Mouse (Mus musculus): Measurements from ENCODE around the gene Olfr923. TPM values are rescaled to one million over a fixed set of nuclear protein-coding genes. Genes with fewer than 3 reads are reported as not detected.
"Not testable (repeated sequence)": the region's sequence is repeated elsewhere in the genome, so short reads cannot be mapped to it uniquely, and the experiment has no call there.

The Olfr923 gene
- not detected in 2 replicates for polyA plus RNA-seq (2016; fragmentation: Nextera tagmentation; extraction: Ambion mirVana)

GRCm38 (mm10) chr9:38826245-38826644 is at the start of gene Olfr923:
Olfr923 (plus strand) TSS chr9:38826545.
- no peak for ATAC-seq (ENCODE audit: low FRiP score, low read depth)
- WGBS, result 90% methylated on average over 1 of the region's 1 CpGs
- Histone ChIP-seq H3K4me2 (replicated peaks) (no peak within 1 kb of the TSS), H3K4me3 (no peak within 1 kb of the TSS), H3K4me1 (no peaks in the 10 kb centered on the region), H3K27ac (no peak within 1 kb of the TSS), H3K27me3 (replicated peaks) (no peaks in the 10 kb centered on the region), H3K36me3 (no peaks in the 10 kb centered on the region), H3K9ac (no peak within 1 kb of the TSS), H3K9me3 (no peaks in the 10 kb centered on the region)

GRCm38 (mm10) chr9:38792689-38793088 is 33.7 kb upstream of the Olfr923 start:
- H3K36me3 ChIP-seq, result no peaks in the 10 kb centered on the region
- ATAC-seq (ENCODE audit: low FRiP score, low read depth), result no peak
- H3K4me2 ChIP-seq (replicated peaks), result no peak overlapping the region
- 89% methylated on average over 2 of the region's 2 CpGs for WGBS
- no peak overlapping the region for H3K27ac ChIP-seq
- H3K9me3 ChIP-seq, result no peaks in the 10 kb centered on the region
- no peak overlapping the region for H3K9ac ChIP-seq
- H3K4me1 ChIP-seq, result no peaks in the 10 kb centered on the region
- H3K27me3 ChIP-seq (replicated peaks), result no peaks in the 10 kb centered on the region
- H3K4me3 ChIP-seq, result no peak overlapping the region

GRCm38 (mm10) chr9:38805696-38806095 is 20.6 kb upstream of the Olfr923 start:
- no peaks in the 10 kb centered on the region for H3K9me3 ChIP-seq
- H3K36me3 ChIP-seq, result no peaks in the 10 kb centered on the region
- no peak overlapping the region for H3K9ac ChIP-seq
- H3K4me2 ChIP-seq (replicated peaks), result no peak overlapping the region
- no peaks in the 10 kb centered on the region for H3K4me1 ChIP-seq
- no peaks in the 10 kb centered on the region for H3K27me3 ChIP-seq (replicated peaks)
- ATAC-seq (ENCODE audit: low FRiP score, low read depth), result no peak
- H3K4me3 ChIP-seq, result no peak overlapping the region
- no peak overlapping the region for H3K27ac ChIP-seq

- ATAC-seq (ENCODE audit: low FRiP score, low read depth), result no peak
- no peak within 1 kb of the TSS for H3K9ac ChIP-seq
- no peaks in the 10 kb centered on the region for H3K4me1 ChIP-seq
- no peaks in the 10 kb centered on the region for H3K36me3 ChIP-seq
- H3K9me3 ChIP-seq, result no peaks in the 10 kb centered on the region
- no peak within 1 kb of the TSS for H3K4me3 ChIP-seq
- no peak within 1 kb of the TSS for H3K4me2 ChIP-seq (replicated peaks)
- H3K27me3 ChIP-seq (replicated peaks), result no peaks in the 10 kb centered on the region
- 75% methylated on average over 2 of the region's 2 CpGs for WGBS
- H3K27ac ChIP-seq, result no peak within 1 kb of the TSS
Measured at GRCm38 (mm10) chr9:38814314-38814713, 12.0 kb upstream of the Olfr923 start, which contains the start of gene Olfr922. Olfr922 (plus strand) TSS chr9:38814614.

- H3K27ac ChIP-seq, result no peak overlapping the region
- H3K4me3 ChIP-seq, result no peak overlapping the region
- H3K9me3 ChIP-seq, result no peaks in the 10 kb centered on the region
- no peak overlapping the region for H3K4me2 ChIP-seq (replicated peaks)
- WGBS, result 97% methylated on average over 1 of the region's 1 CpGs
- ATAC-seq (ENCODE audit: low FRiP score, low read depth), result no peak
- no peaks in the 10 kb centered on the region for H3K4me1 ChIP-seq
- no peaks in the 10 kb centered on the region for H3K36me3 ChIP-seq
- no peaks in the 10 kb centered on the region for H3K27me3 ChIP-seq (replicated peaks)
- H3K9ac ChIP-seq, result no peak overlapping the region
Measured at GRCm38 (mm10) chr9:38815458-38815986, 10.8 kb upstream of the Olfr923 start.

GRCm38 (mm10) chr9:38833027-38833426 is 6.7 kb downstream of the Olfr923 start:
- Histone ChIP-seq H3K27me3 (replicated peaks) (no peaks in the 10 kb centered on the region), H3K27ac (no peak overlapping the region), H3K4me1 (no peaks in the 10 kb centered on the region), H3K9me3 (no peaks in the 10 kb centered on the region), H3K9ac (no peak overlapping the region), H3K36me3 (no peaks in the 10 kb centered on the region), H3K4me2 (replicated peaks) (no peak overlapping the region), H3K4me3 (no peak overlapping the region)
- ATAC-seq (ENCODE audit: low FRiP score, low read depth), result no peak
- WGBS, result 57% methylated on average over 2 of the region's 2 CpGs

- 89% methylated on average over 1 of the region's 1 CpGs for WGBS
- no peak within 1 kb of the TSS for H3K4me2 ChIP-seq (replicated peaks)
- no peaks in the 10 kb centered on the region for H3K27me3 ChIP-seq (replicated peaks)
- ATAC-seq (ENCODE audit: low FRiP score, low read depth), result no peak
- H3K9me3 ChIP-seq, result no peaks in the 10 kb centered on the region
- no peak within 1 kb of the TSS for H3K9ac ChIP-seq
- no peak within 1 kb of the TSS for H3K4me3 ChIP-seq
- H3K36me3 ChIP-seq, result no peaks in the 10 kb centered on the region
- H3K27ac ChIP-seq, result no peak within 1 kb of the TSS
- no peaks in the 10 kb centered on the region for H3K4me1 ChIP-seq
Measured at GRCm38 (mm10) chr9:38844149-38844548, 17.8 kb downstream of the Olfr923 start, which contains the start of gene Olfr924. Olfr924 (plus strand) TSS chr9:38844449.

GRCm38 (mm10) chr9:38854760-38855159 is 28.4 kb downstream of the Olfr923 start, which contains the start of gene Olfr26:
Olfr26 (plus strand) TSS chr9:38855060.
- no peak within 1 kb of the TSS for H3K4me2 ChIP-seq (replicated peaks)
- H3K9me3 ChIP-seq, result no peaks in the 10 kb centered on the region
- H3K4me3 ChIP-seq, result no peak within 1 kb of the TSS
- no peak within 1 kb of the TSS for H3K27ac ChIP-seq
- no peaks in the 10 kb centered on the region for H3K27me3 ChIP-seq (replicated peaks)
- H3K36me3 ChIP-seq, result no peaks in the 10 kb centered on the region
- no peak within 1 kb of the TSS for H3K9ac ChIP-seq
- no peaks in the 10 kb centered on the region for H3K4me1 ChIP-seq
- no peak for ATAC-seq (ENCODE audit: low FRiP score, low read depth)

GRCm38 (mm10) chr9:38874880-38875279 is 48.5 kb downstream of the Olfr923 start:
- H3K4me2 ChIP-seq (replicated peaks); H3K36me3 ChIP-seq; H3K9ac ChIP-seq; H3K27ac ChIP-seq; H3K27me3 ChIP-seq (replicated peaks); H3K9me3 ChIP-seq; H3K4me3 ChIP-seq; ATAC-seq (ENCODE audit: low FRiP score, low read depth); H3K4me1 ChIP-seq: not testable (repeated sequence)
- 36% methylated on average over 2 of the region's 2 CpGs for WGBS

- Histone ChIP-seq H3K4me3 (no peak within 1 kb of the TSS), H3K9me3 (peaks cover 7% of the 10 kb centered on the region; the same call in 1 of the 2 replicates), H3K27me3 (replicated peaks) (no peaks in the 10 kb centered on the region), H3K4me1 (no peaks in the 10 kb centered on the region), H3K4me2 (replicated peaks) (no peak within 1 kb of the TSS), H3K27ac (no peak within 1 kb of the TSS), H3K9ac (no peak within 1 kb of the TSS), H3K36me3 (no peaks in the 10 kb centered on the region)
- ATAC-seq (ENCODE audit: low FRiP score, low read depth), result no peak
- WGBS, result 89% methylated on average over 2 of the region's 2 CpGs
Measured at GRCm38 (mm10) chr9:38876826-38877225, 50.5 kb downstream of the Olfr923 start, which contains the start of gene Olfr926. Olfr926 (plus strand) TSS chr9:38877126.

Other genes with a start within 250 kb of the Olfr923 start
- not detected in 2 replicates for gene Olfr912, start 246.4 kb upstream of the Olfr923 start, polyA plus RNA-seq (2016; fragmentation: Nextera tagmentation; extraction: Ambion mirVana)
- gene Olfr913, start 233.8 kb upstream of the Olfr923 start, polyA plus RNA-seq (2016; fragmentation: Nextera tagmentation; extraction: Ambion mirVana), result not detected in 2 replicates
- not detected in 2 replicates for gene Olfr914, start 221.4 kb upstream of the Olfr923 start, polyA plus RNA-seq (2016; fragmentation: Nextera tagmentation; extraction: Ambion mirVana)
- gene Olfr916, start 166.7 kb upstream of the Olfr923 start, polyA plus RNA-seq (2016; fragmentation: Nextera tagmentation; extraction: Ambion mirVana), result not detected in 2 replicates
- gene Olfr917, start 160.7 kb upstream of the Olfr923 start, polyA plus RNA-seq (2016; fragmentation: Nextera tagmentation; extraction: Ambion mirVana), result not detected in 2 replicates
- gene Olfr918, start 151.9 kb upstream of the Olfr923 start, polyA plus RNA-seq (2016; fragmentation: Nextera tagmentation; extraction: Ambion mirVana), result not detected in 2 replicates
- gene Olfr919, start 122.9 kb upstream of the Olfr923 start, polyA plus RNA-seq (2016; fragmentation: Nextera tagmentation; extraction: Ambion mirVana), result not detected in 2 replicates
- 8.5 and 9.7 TPM in 2 replicates for gene Vwa5a, start 108.3 kb upstream of the Olfr923 start, polyA plus RNA-seq (2016; fragmentation: Nextera tagmentation; extraction: Ambion mirVana)
- not detected in 2 replicates for gene Olfr920, start 74.2 kb upstream of the Olfr923 start, polyA plus RNA-seq (2016; fragmentation: Nextera tagmentation; extraction: Ambion mirVana)
- not detected in 2 replicates for gene Olfr921, start 53.5 kb upstream of the Olfr923 start, polyA plus RNA-seq (2016; fragmentation: Nextera tagmentation; extraction: Ambion mirVana)
- gene Olfr922, start 11.9 kb upstream of the Olfr923 start, polyA plus RNA-seq (2016; fragmentation: Nextera tagmentation; extraction: Ambion mirVana), result not detected in 2 replicates
- gene Olfr924, start 17.9 kb downstream of the Olfr923 start, polyA plus RNA-seq (2016; fragmentation: Nextera tagmentation; extraction: Ambion mirVana), result not detected in 2 replicates
- gene Olfr26, start 28.5 kb downstream of the Olfr923 start, polyA plus RNA-seq (2016; fragmentation: Nextera tagmentation; extraction: Ambion mirVana), result not detected in 2 replicates
- not detected in 2 replicates for gene Olfr926, start 50.6 kb downstream of the Olfr923 start, polyA plus RNA-seq (2016; fragmentation: Nextera tagmentation; extraction: Ambion mirVana)
- gene Olfr930, start 103.3 kb downstream of the Olfr923 start, polyA plus RNA-seq (2016; fragmentation: Nextera tagmentation; extraction: Ambion mirVana), result not detected in 2 replicates
- not detected in 2 replicates for gene Olfr933, start 145.8 kb downstream of the Olfr923 start, polyA plus RNA-seq (2016; fragmentation: Nextera tagmentation; extraction: Ambion mirVana)
- gene Olfr934, start 161.8 kb downstream of the Olfr923 start, polyA plus RNA-seq (2016; fragmentation: Nextera tagmentation; extraction: Ambion mirVana), result not detected in 2 replicates
- gene Olfr935, start 173.1 kb downstream of the Olfr923 start, polyA plus RNA-seq (2016; fragmentation: Nextera tagmentation; extraction: Ambion mirVana), result not detected in 2 replicates
- gene Olfr146, start 196.8 kb downstream of the Olfr923 start, polyA plus RNA-seq (2016; fragmentation: Nextera tagmentation; extraction: Ambion mirVana), result not detected in 2 replicates
- not detected in 2 replicates for gene Olfr937, start 238.4 kb downstream of the Olfr923 start, polyA plus RNA-seq (2016; fragmentation: Nextera tagmentation; extraction: Ambion mirVana)